Mouse (Mus musculus) forebrain, embryonic 15.5 days (tissue): ENCODE results near the gene Mansc1. TPM values are rescaled to one million over a fixed set of nuclear protein-coding genes. Genes with fewer than 3 reads are reported as not detected.

ENCODE experiments used
- polyA plus RNA-seq: library from polyadenylated mRNA; unstranded; fragments of >200 nt; fragmentation: Nextera tagmentation; extraction: Ambion mirVana; gene quantifications from 2 replicates; pipeline ENCODE4 v1.2.1, GENCODE M21; 2015

Gene Mansc1
- polyA plus RNA-seq, 1 experiment from 2014 or later, result 0.75 TPM

Other genes starting within 250 kb of the Mansc1 start
- gene Bcl2l14, start 236.2 kb downstream of the Mansc1 start, polyA plus RNA-seq, result not detected in 2 replicates
- 20.4 and 23.2 TPM in 2 replicates for gene Lrp6, start 65.5 kb downstream of the Mansc1 start, polyA plus RNA-seq
- 45.8 and 46.0 TPM in 2 replicates for gene Borcs5, start 7.0 kb upstream of the Mansc1 start, polyA plus RNA-seq
- 8.5 and 10.3 TPM in 2 replicates for gene Dusp16, start 160.1 kb upstream of the Mansc1 start, polyA plus RNA-seq
- gene Crebl2, start 197.7 kb upstream of the Mansc1 start, polyA plus RNA-seq, result 3.8 and 3.9 TPM in 2 replicates